Mouse (Mus musculus): ENCODE data around the gene Smim13. TPM values are rescaled to one million over a fixed set of nuclear protein-coding genes. Genes with fewer than 3 reads are reported as not detected.

Gene Smim13
- polyA plus RNA-seq, 1 experiment from 2014 or later = 8.7 TPM

DNA sequence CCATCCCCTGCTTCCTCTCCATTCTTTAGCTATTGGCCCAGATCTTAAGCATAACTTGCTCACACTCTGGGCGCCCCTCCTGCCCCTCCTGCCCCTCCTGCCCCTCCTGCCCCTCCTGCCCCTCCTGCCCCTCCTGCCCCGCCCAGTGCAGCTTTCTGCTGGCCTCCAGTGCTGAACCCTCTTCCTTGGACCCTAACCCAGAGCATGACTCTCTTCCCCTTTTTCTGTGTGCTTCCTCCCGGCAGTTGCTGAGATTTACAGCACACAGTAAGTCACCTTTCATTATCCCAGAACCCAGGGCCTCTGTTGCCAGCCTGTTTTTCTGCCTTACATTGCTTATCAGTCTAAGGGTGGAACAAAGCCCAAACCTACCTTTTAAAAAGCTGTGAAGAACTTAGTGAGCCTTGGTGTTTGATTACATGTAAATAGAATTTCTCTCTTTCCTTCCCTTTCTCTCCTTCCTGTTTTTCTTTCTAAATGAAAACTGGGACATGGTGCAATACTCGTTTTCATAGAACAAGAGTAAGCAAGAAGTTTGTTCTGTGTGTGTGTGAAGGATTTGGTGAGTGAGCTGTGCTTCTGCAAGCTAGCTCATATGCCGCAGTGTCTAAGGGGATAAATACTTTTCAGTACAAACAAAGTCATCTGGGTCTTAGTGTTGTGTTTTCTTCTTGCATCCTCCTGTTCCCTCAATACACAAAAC lies 13.8 kb downstream of the Smim13 start:
- no peaks in the 10 kb centered on the region for H3K36me3 ChIP-seq (ENCODE audit: control insufficient read depth, insufficient read depth, low read length)
- no peaks in the 10 kb centered on the region for H3K4me1 ChIP-seq (ENCODE audit: control insufficient read depth, insufficient read depth, low read length)
- H3K9ac ChIP-seq (ENCODE audit: low read depth, low read length) = no peak overlapping the region
- no peak overlapping the region for H3K4me3 ChIP-seq (ENCODE audit: low read length)
- H3K9me3 ChIP-seq (ENCODE audit: control insufficient read depth, low read length) = no peaks in the 10 kb centered on the region
- no peaks in the 10 kb centered on the region for H3K27me3 ChIP-seq (replicated peaks; ENCODE audit: control insufficient read depth, insufficient read depth, low read length)
- no peak for ATAC-seq
- no peak overlapping the region for H3K4me2 ChIP-seq (ENCODE audit: low read depth, low read length)
- H3K27ac ChIP-seq (ENCODE audit: low read length) = no peak overlapping the region
- 68% methylated on average over 5 of the region's 5 CpGs for WGBS

GRCm38 (mm10) chr13:41267827-41268408 lies 18.3 kb downstream of the Smim13 start:
- H3K9me3 ChIP-seq (ENCODE audit: control insufficient read depth, low read length) = no peaks in the 10 kb centered on the region
- WGBS = 41% methylated on average over 7 of the region's 7 CpGs
- 0 out of 2 replicates have a peak, but pooled peaks cover 2% of the 10 kb centered on the region for H3K36me3 ChIP-seq (ENCODE audit: control insufficient read depth, insufficient read depth, low read length)
- ATAC-seq = no peak
- H3K4me2 ChIP-seq (ENCODE audit: low read depth, low read length) = no peak overlapping the region
- H3K27ac ChIP-seq (ENCODE audit: low read length) = no peak overlapping the region
- no peak overlapping the region for H3K9ac ChIP-seq (ENCODE audit: low read depth, low read length)
- no peaks in the 10 kb centered on the region for H3K27me3 ChIP-seq (replicated peaks; ENCODE audit: control insufficient read depth, insufficient read depth, low read length)
- H3K4me3 ChIP-seq (ENCODE audit: low read length) = no peak overlapping the region
- no peaks in the 10 kb centered on the region for H3K4me1 ChIP-seq (ENCODE audit: control insufficient read depth, insufficient read depth, low read length)

- no peaks in the 10 kb centered on the region for H3K27me3 ChIP-seq (replicated peaks; ENCODE audit: control insufficient read depth, insufficient read depth, low read length)
- no peak within 1 kb of the TSS for H3K4me2 ChIP-seq (ENCODE audit: low read depth, low read length)
- no peak within 1 kb of the TSS for H3K4me3 ChIP-seq (ENCODE audit: low read length)
- WGBS = 85% methylated on average over 10 of the region's 10 CpGs
- H3K36me3 ChIP-seq (ENCODE audit: control insufficient read depth, insufficient read depth, low read length) = 0 out of 2 replicates have a peak, but pooled peaks cover 2% of the 10 kb centered on the region
- no peak within 1 kb of the TSS for H3K27ac ChIP-seq (ENCODE audit: low read length)
- peak; percentile 26; the same call in 1 of the 2 replicates for ATAC-seq
- no peaks in the 10 kb centered on the region for H3K4me1 ChIP-seq (ENCODE audit: control insufficient read depth, insufficient read depth, low read length)
- H3K9me3 ChIP-seq (ENCODE audit: control insufficient read depth, low read length) = no peaks in the 10 kb centered on the region
- H3K9ac ChIP-seq (ENCODE audit: low read depth, low read length) = no peak within 1 kb of the TSS
Measured at GRCm38 (mm10) chr13:41273927-41274650, 24.4 kb downstream of the Smim13 start, which contains the start of gene Gm17364. TSS of gene Gm17364 (minus strand) at chr13:41273977.

GRCm38 (mm10) chr13:41280696-41281095 lies 31.1 kb downstream of the Smim13 start:
- no peak overlapping the region for H3K4me2 ChIP-seq (ENCODE audit: low read depth, low read length)
- no peak for ATAC-seq
- no peaks in the 10 kb centered on the region for H3K27me3 ChIP-seq (replicated peaks; ENCODE audit: control insufficient read depth, insufficient read depth, low read length)
- no peaks in the 10 kb centered on the region for H3K4me1 ChIP-seq (ENCODE audit: control insufficient read depth, insufficient read depth, low read length)
- H3K4me3 ChIP-seq (ENCODE audit: low read length) = no peak overlapping the region
- WGBS = 66% methylated on average over 5 of the region's 5 CpGs
- no peaks in the 10 kb centered on the region for H3K36me3 ChIP-seq (ENCODE audit: control insufficient read depth, insufficient read depth, low read length)
- no peaks in the 10 kb centered on the region for H3K9me3 ChIP-seq (ENCODE audit: control insufficient read depth, low read length)
- H3K27ac ChIP-seq (ENCODE audit: low read length) = no peak overlapping the region
- H3K9ac ChIP-seq (ENCODE audit: low read depth, low read length) = no peak overlapping the region

- Histone ChIP-seq H3K9ac (ENCODE audit: low read depth, low read length) (no peak overlapping the region), H3K4me1 (ENCODE audit: control insufficient read depth, insufficient read depth, low read length) (no peaks in the 10 kb centered on the region), H3K27me3 (replicated peaks; ENCODE audit: control insufficient read depth, insufficient read depth, low read length) (no peaks in the 10 kb centered on the region), H3K27ac (ENCODE audit: low read length) (no peak overlapping the region), H3K9me3 (ENCODE audit: control insufficient read depth, low read length) (no peaks in the 10 kb centered on the region), H3K4me3 (ENCODE audit: low read length) (no peak overlapping the region), H3K4me2 (ENCODE audit: low read depth, low read length) (no peak overlapping the region), H3K36me3 (ENCODE audit: control insufficient read depth, insufficient read depth, low read length) (no peaks in the 10 kb centered on the region)
- ATAC-seq = 0 out of 2 replicates have a peak, but pooled peaks have one; percentile 26
- WGBS = 24% methylated on average over 5 of the region's 5 CpGs
Measured at GRCm38 (mm10) chr13:41283256-41283655, 33.6 kb downstream of the Smim13 start.

DNA sequence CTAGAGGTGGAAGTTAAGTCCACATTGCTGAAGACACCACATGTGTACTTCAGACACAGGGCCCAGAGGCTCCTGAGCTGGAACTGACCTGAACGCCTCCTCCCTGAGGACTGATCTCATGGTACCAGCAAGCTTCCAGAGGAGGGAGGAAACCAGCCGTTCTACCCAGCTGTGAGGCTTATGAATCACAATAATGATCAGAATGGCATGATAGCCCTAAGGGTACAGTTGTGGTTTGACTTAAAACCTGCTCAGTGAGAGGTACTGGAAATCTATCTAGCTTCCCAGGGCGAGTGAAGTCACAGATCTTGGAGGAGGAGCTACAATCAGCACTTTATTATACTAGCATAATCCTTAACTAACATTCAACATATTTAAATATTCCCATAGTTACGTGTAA lies 35.8 kb downstream of the Smim13 start:
- H3K4me2 ChIP-seq (ENCODE audit: low read depth, low read length) = no peak overlapping the region

DNA sequence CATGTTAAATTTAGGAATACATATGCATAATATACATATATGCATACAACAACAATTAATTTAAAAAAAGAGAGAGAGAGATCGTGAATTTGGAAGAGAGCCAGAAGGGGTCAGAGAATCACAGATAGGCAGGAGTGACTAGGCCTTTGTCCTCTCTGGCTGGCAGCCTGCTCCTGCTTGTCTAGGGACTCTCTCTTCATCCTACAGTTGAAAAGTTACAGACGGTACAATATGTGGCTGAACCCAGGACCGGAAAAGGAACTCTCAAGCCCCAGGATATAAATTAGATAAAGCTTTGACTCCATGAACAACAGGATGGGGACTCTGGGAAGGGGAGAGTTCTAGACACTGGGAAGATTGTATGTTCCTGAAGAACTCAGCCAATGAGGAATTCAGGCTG lies 36.6 kb downstream of the Smim13 start:
- no peaks in the 10 kb centered on the region for H3K36me3 ChIP-seq (ENCODE audit: control insufficient read depth, insufficient read depth, low read length)
- no peak overlapping the region for H3K4me2 ChIP-seq (ENCODE audit: low read depth, low read length)
- no peaks in the 10 kb centered on the region for H3K4me1 ChIP-seq (ENCODE audit: control insufficient read depth, insufficient read depth, low read length)
- H3K27ac ChIP-seq (ENCODE audit: low read length) = no peak overlapping the region
- H3K4me3 ChIP-seq (ENCODE audit: low read length) = no peak overlapping the region
- no peaks in the 10 kb centered on the region for H3K9me3 ChIP-seq (ENCODE audit: control insufficient read depth, low read length)
- no peak overlapping the region for H3K9ac ChIP-seq (ENCODE audit: low read depth, low read length)
- WGBS = 84% methylated on average over 3 of the region's 3 CpGs
- no peaks in the 10 kb centered on the region for H3K27me3 ChIP-seq (replicated peaks; ENCODE audit: control insufficient read depth, insufficient read depth, low read length)
- no peak for ATAC-seq

More for the DNA sequence above, 35.8 kb downstream of the Smim13 start:
- WGBS = 68% methylated on average over 4 of the region's 4 CpGs
- Histone ChIP-seq H3K27ac (ENCODE audit: low read length) (no peak overlapping the region), H3K9ac (ENCODE audit: low read depth, low read length) (no peak overlapping the region), H3K36me3 (ENCODE audit: control insufficient read depth, insufficient read depth, low read length) (no peaks in the 10 kb centered on the region), H3K4me1 (ENCODE audit: control insufficient read depth, insufficient read depth, low read length) (no peaks in the 10 kb centered on the region), H3K27me3 (replicated peaks; ENCODE audit: control insufficient read depth, insufficient read depth, low read length) (no peaks in the 10 kb centered on the region), H3K9me3 (ENCODE audit: control insufficient read depth, low read length) (no peaks in the 10 kb centered on the region), H3K4me3 (ENCODE audit: low read length) (no peak overlapping the region)
- no peak for ATAC-seq

DNA sequence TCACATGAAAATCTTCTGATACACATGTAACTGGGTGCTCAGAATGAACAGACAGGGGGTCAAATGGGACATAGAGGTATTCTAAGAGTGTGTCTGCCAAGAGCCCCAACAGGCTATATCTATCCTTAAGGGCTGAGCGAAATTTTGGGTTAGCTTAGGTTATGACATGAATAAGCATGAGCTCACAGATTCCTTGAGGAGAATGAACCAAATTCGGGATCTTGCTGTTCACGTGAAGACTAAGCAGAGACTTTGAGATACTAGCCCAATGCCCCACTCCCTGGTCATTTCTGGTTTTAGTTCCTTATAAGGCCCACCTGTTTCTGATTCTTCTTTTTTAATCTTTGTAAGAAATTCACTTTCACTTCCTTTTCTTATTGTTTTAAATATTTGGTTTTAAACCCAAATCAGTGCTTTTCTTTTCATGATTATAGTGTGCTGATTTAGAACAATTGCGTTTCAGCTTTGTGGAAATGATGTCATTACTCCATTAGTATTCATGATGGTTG lies 41.9 kb downstream of the Smim13 start:
- Histone ChIP-seq H3K9ac (ENCODE audit: low read depth, low read length) (no peak overlapping the region), H3K9me3 (ENCODE audit: control insufficient read depth, low read length) (no peaks in the 10 kb centered on the region), H3K4me2 (ENCODE audit: low read depth, low read length) (no peak overlapping the region), H3K27ac (ENCODE audit: low read length) (no peak overlapping the region), H3K27me3 (replicated peaks; ENCODE audit: control insufficient read depth, insufficient read depth, low read length) (no peaks in the 10 kb centered on the region), H3K4me3 (ENCODE audit: low read length) (no peak overlapping the region), H3K36me3 (ENCODE audit: control insufficient read depth, insufficient read depth, low read length) (no peaks in the 10 kb centered on the region), H3K4me1 (ENCODE audit: control insufficient read depth, insufficient read depth, low read length) (no peaks in the 10 kb centered on the region)
- ATAC-seq = no peak
- WGBS = 87% methylated on average over 4 of the region's 4 CpGs

DNA sequence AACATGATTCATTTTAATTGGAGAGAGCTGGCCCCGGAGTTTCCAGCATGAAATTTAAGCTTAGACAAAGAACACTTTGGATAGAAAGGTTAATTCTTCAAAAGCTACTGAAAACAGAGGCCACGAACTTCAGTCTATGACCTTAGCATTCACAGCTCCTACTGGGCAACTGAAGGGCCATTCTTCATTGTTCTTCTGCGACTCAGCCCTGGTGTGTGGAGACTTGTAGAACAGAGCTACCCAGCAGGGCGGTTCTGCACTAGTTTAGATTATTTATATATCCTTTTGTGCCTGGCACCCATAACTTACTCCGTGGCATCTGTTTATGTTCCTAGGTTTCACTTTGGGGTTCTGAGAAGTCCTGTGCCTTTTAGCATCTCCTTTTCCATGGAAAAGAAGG lies 44.0 kb downstream of the Smim13 start:
- Histone ChIP-seq H3K9me3 (ENCODE audit: control insufficient read depth, low read length) (no peaks in the 10 kb centered on the region), H3K9ac (ENCODE audit: low read depth, low read length) (no peak overlapping the region), H3K4me3 (ENCODE audit: low read length) (no peak overlapping the region), H3K4me1 (ENCODE audit: control insufficient read depth, insufficient read depth, low read length) (no peaks in the 10 kb centered on the region), H3K4me2 (ENCODE audit: low read depth, low read length) (no peak overlapping the region), H3K36me3 (ENCODE audit: control insufficient read depth, insufficient read depth, low read length) (no peaks in the 10 kb centered on the region), H3K27me3 (replicated peaks; ENCODE audit: control insufficient read depth, insufficient read depth, low read length) (no peaks in the 10 kb centered on the region), H3K27ac (ENCODE audit: low read length) (no peak overlapping the region)
- WGBS = 49% methylated on average over 5 of the region's 5 CpGs
- ATAC-seq = no peak
